Mouse (Mus musculus) CH12.LX (cell line): ENCODE data around the gene M6pr. TPM values are rescaled to one million over a fixed set of nuclear protein-coding genes. Genes with fewer than 3 reads are reported as not detected.

Source experiments
- DNase-seq: peaks from one replicate; pipeline ENCODE4 v3.0.0-alpha.2; 2013; ENCODE audit errors: extremely low read depth
- H3K27ac ChIP-seq: 2 replicates; pipeline ENCODE4 v1.5.1; 2012; ENCODE audit warnings: low read depth, mild to moderate bottlenecking, control low read depth, moderate library complexity; ENCODE audit not compliant: insufficient read depth
- H3K27me3 ChIP-seq: replicated peaks from 2 replicates; pipeline ENCODE3; 2012; ENCODE audit warnings: inconsistent platforms
- H3K36me3 ChIP-seq, 2 experiments: replicated peaks in 1 of 2; 2 replicates each; pipeline versions ENCODE3 to v1.6.1; 2012; ENCODE audit warnings: inconsistent platforms in 1 of 2, low read length in 1 of 2, mild to moderate bottlenecking in 1 of 2, mixed read lengths in 1 of 2, moderate library complexity in 1 of 2; ENCODE audit not compliant: control insufficient read depth in 1 of 2, insufficient read depth in 1 of 2
- H3K4me1 ChIP-seq, 2 experiments: 2 replicates each; pipeline ENCODE4 v1.6.1; 2012; ENCODE audit warnings: inconsistent platforms in 1 of 2, moderate library complexity in 1 of 2; ENCODE audit not compliant: insufficient read depth in 2 of 2, control insufficient read depth in 1 of 2
- H3K4me2 ChIP-seq: 2 replicates; pipeline ENCODE4 v1.6.1; 2012; ENCODE audit warnings: low read depth, mild to moderate bottlenecking, control low read depth; ENCODE audit not compliant: poor library complexity, insufficient read depth, severe bottlenecking
- H3K4me3 ChIP-seq, 3 experiments: fragments of 150-350 bp in 1 of 3; sonication (generic) in 1 of 3; replicated peaks in 1 of 3; 2 replicates each; pipeline versions ENCODE3 to v1.5.1; 2011 to 2012; ENCODE audit warnings: low read depth in 2 of 3, low read length in 2 of 3, mild to moderate bottlenecking in 2 of 3, moderate library complexity in 2 of 3, control low read depth in 1 of 3, improper control_type of control experiment in 1 of 3, inconsistent platforms in 1 of 3, mixed read lengths in 1 of 3; ENCODE audit not compliant: poor library complexity in 1 of 3
- H3K79me2 ChIP-seq: replicated peaks from 2 replicates; pipeline ENCODE4 v1.6.1; 2012; ENCODE audit warnings: mild to moderate bottlenecking, moderate library complexity; ENCODE audit not compliant: control insufficient read depth, poor library complexity, insufficient read depth, severe bottlenecking; ENCODE audit errors: extremely low read depth
- H3K9ac ChIP-seq: 2 replicates; pipeline ENCODE4 v1.6.1; 2012; ENCODE audit warnings: low read depth, mild to moderate bottlenecking, control low read depth, moderate library complexity; ENCODE audit not compliant: insufficient read depth
- H3K9me3 ChIP-seq: replicated peaks from 2 replicates; pipeline ENCODE3; 2012; ENCODE audit warnings: low read length, inconsistent platforms, mixed read lengths
- CHD1 ChIP-seq: IDR thresholded peaks from 2 replicates; pipeline ENCODE4 v1.6.1; 2012; ENCODE audit warnings: low read depth, low read length, improper control_type of control experiment, inconsistent platforms
- CHD2 ChIP-seq: IDR thresholded peaks from 2 replicates; pipeline ENCODE4 v1.6.1; 2011; ENCODE audit warnings: low read length, improper control_type of control experiment
- CTCF ChIP-seq, 2 experiments: IDR thresholded peaks in 1 of 2; conservative IDR thresholded peaks in 1 of 2; 2 replicates each; pipeline ENCODE4 v1.5.1; 2011 to 2012; ENCODE audit warnings: low read depth in 2 of 2, low read length in 2 of 2, improper control_type of control experiment in 1 of 2, inconsistent platforms in 1 of 2, mild to moderate bottlenecking in 1 of 2, moderate library complexity in 1 of 2
- E2F4 ChIP-seq: IDR thresholded peaks from 2 replicates; pipeline ENCODE4 v1.6.1; 2011; ENCODE audit warnings: low read depth, low read length, improper control_type of control experiment; ENCODE audit not compliant: insufficient replicate concordance
- ELF1 ChIP-seq: IDR thresholded peaks from 2 replicates; pipeline ENCODE4 v1.6.1; 2014; ENCODE audit warnings: low read depth, mild to moderate bottlenecking, inconsistent platforms, low read length, improper control_type of control experiment
- EP300 ChIP-seq: IDR thresholded peaks from 2 replicates; pipeline ENCODE4 v1.6.1; 2011; ENCODE audit warnings: low read length, improper control_type of control experiment
- ETS1 ChIP-seq: conservative IDR thresholded peaks from 2 replicates; pipeline ENCODE4 v1.6.1; 2012; ENCODE audit warnings: low read depth, mild to moderate bottlenecking, inconsistent platforms, low read length, improper control_type of control experiment, moderate library complexity
- GABPA ChIP-seq: IDR thresholded peaks from 2 replicates; pipeline ENCODE4 v1.6.1; 2012; ENCODE audit warnings: low read depth, low read length, improper control_type of control experiment, inconsistent platforms; ENCODE audit not compliant: insufficient replicate concordance
- HCFC1 ChIP-seq: IDR thresholded peaks from 2 replicates; pipeline ENCODE4 v1.6.1; 2012; ENCODE audit warnings: low read depth, mild to moderate bottlenecking, inconsistent platforms, low read length, improper control_type of control experiment
- JUND ChIP-seq: conservative IDR thresholded peaks from 2 replicates; pipeline ENCODE4 v1.6.1; 2011; ENCODE audit warnings: low read depth, low read length, improper control_type of control experiment
- MAFK ChIP-seq: IDR thresholded peaks from 2 replicates; pipeline ENCODE4 v1.6.1; 2011; ENCODE audit warnings: low read length, improper control_type of control experiment; ENCODE audit not compliant: insufficient replicate concordance
- MAX ChIP-seq: IDR thresholded peaks from 2 replicates; pipeline ENCODE4 v1.6.1; 2011; ENCODE audit warnings: low read length, improper control_type of control experiment
- MAZ ChIP-seq: IDR thresholded peaks from 2 replicates; pipeline ENCODE4 v1.6.1; 2012; ENCODE audit warnings: low read depth, mild to moderate bottlenecking, inconsistent platforms, low read length, improper control_type of control experiment, moderate library complexity
- MYC ChIP-seq: IDR thresholded peaks from 2 replicates; pipeline ENCODE4 v1.6.1; 2011; ENCODE audit warnings: low read depth, mild to moderate bottlenecking, improper control_type of control experiment, low read length
- NRF1 ChIP-seq: IDR thresholded peaks from 2 replicates; pipeline ENCODE4 v1.6.1; 2014; ENCODE audit warnings: low read depth, mild to moderate bottlenecking, inconsistent platforms, low read length, improper control_type of control experiment, moderate library complexity
- POLR2A ChIP-seq: IDR thresholded peaks from 2 replicates; pipeline ENCODE4 v1.6.1; 2011; ENCODE audit warnings: low read depth, mild to moderate bottlenecking, improper control_type of control experiment, low read length
- POLR2AphosphoS2 ChIP-seq: IDR thresholded peaks from 2 replicates; pipeline ENCODE4 v1.6.1; 2011; ENCODE audit warnings: low read depth, low read length, improper control_type of control experiment
- RAD21 ChIP-seq: IDR thresholded peaks from 2 replicates; pipeline ENCODE4 v1.6.1; 2011; ENCODE audit warnings: low read depth, mild to moderate bottlenecking, low read length, improper control_type of control experiment, moderate library complexity
- RCOR1 ChIP-seq: conservative IDR thresholded peaks from 2 replicates; pipeline ENCODE4 v1.6.1; 2012; ENCODE audit warnings: low read depth, mild to moderate bottlenecking, inconsistent platforms, low read length, improper control_type of control experiment
- SIN3A ChIP-seq: IDR thresholded peaks from 2 replicates; pipeline ENCODE4 v1.6.1; 2012; ENCODE audit warnings: low read length, improper control_type of control experiment, inconsistent platforms
- SMC3 ChIP-seq: IDR thresholded peaks from 2 replicates; pipeline ENCODE4 v1.6.1; 2011; ENCODE audit warnings: low read depth, low read length, improper control_type of control experiment
- TBP ChIP-seq: conservative IDR thresholded peaks from 2 replicates; pipeline ENCODE4 v1.6.1; 2011; ENCODE audit warnings: low read depth, low read length, improper control_type of control experiment
- TCF12 ChIP-seq: IDR thresholded peaks from 2 replicates; pipeline ENCODE4 v1.6.1; 2014; ENCODE audit warnings: low read depth, mild to moderate bottlenecking, inconsistent platforms, low read length, improper control_type of control experiment
- USF1 ChIP-seq: IDR thresholded peaks from 2 replicates; pipeline ENCODE4 v1.6.1; 2014; ENCODE audit warnings: low read depth, mild to moderate bottlenecking, inconsistent platforms, low read length, improper control_type of control experiment
- ZC3H11A ChIP-seq: IDR thresholded peaks from 2 replicates; pipeline ENCODE4 v1.6.1; 2012; ENCODE audit warnings: low read depth, mild to moderate bottlenecking, inconsistent platforms, low read length, improper control_type of control experiment
- ZKSCAN1 ChIP-seq: IDR thresholded peaks from 2 replicates; pipeline ENCODE4 v1.6.1; 2012; ENCODE audit warnings: low read depth, inconsistent platforms, low read length, improper control_type of control experiment, borderline replicate concordance
- ZMIZ1 ChIP-seq: IDR thresholded peaks from 2 replicates; pipeline ENCODE4 v1.6.1; 2012; ENCODE audit warnings: low read depth, mild to moderate bottlenecking, inconsistent platforms, low read length, improper control_type of control experiment
- dilution Hi-C: fragments of 300-500 bp; cut with MboI; formaldehyde crosslinking; loops from 2 replicates; pipeline ENCODE4 v1.14.3; 2020; ENCODE audit warnings: low sequenced_read_pairs; ENCODE audit not compliant: extremely low pct_unique_long_range_greater_than_20kb, extremely low pct_ligation_motif_present
- in situ Hi-C: fragments of 300-500 bp; cut with MboI; formaldehyde crosslinking; loops from 3 replicates; pipeline ENCODE4 v1.14.3; 2019; ENCODE audit warnings: low sequenced_read_pairs, low pct_ligation_motif_present, low pct_unique_long_range_greater_than_20kb, mixed read lengths
- polyA plus RNA-seq: library from polyadenylated mRNA; unstranded; fragments of >175 nt; gene quantifications from 2 replicates; pipeline ENCODE4 v1.2.1, GENCODE M21; 2012; ENCODE audit warnings: low read depth; ENCODE audit not compliant: insufficient read length
- total RNA-seq, 2 experiments: library from RNA; depleted of rRNA; stranded (reverse); fragments of 300-350 nt in 1 of 2; fragments of >200 nt in 1 of 2; gene quantifications; 2 replicates each; pipeline ENCODE4 v1.2.3; 2012 to 2014

M6pr gene
- total and polyA plus RNA-seq, 3 experiments = 148 to 291 (median 228) TPM

GRCm38 (mm10) chr6:122302661-122303060 lies 5.9 kb upstream of the M6pr start:
- Histone ChIP-seq H3K79me2 (no peaks in the 10 kb centered on the region), H3K4me2 (no peak overlapping the region), H3K36me3 (no peaks in the 10 kb centered on the region), H3K27me3 (no peaks in the 10 kb centered on the region), H3K27ac (no peak overlapping the region), H3K4me3 (no peak overlapping the region), H3K9me3 (no peaks in the 10 kb centered on the region), H3K9ac (no peak overlapping the region), H3K4me1 (peaks cover 0 to 53% of the 10 kb centered on the region in 2 experiments; a peak in 3 of 4 replicates)
- in situ Hi-C loops (no loop called here), dilution Hi-C loops (no loop called here)
- DNase-seq = no peak
- TF ChIP-seq HCFC1 (no peak), MAFK (no peak), SMC3 (no peak), TBP (no peak), EP300 (no peak), NRF1 (no peak), CTCF (conservative IDR thresholded peaks at IDR 0.05 in 1 of 2, IDR thresholded peaks at IDR 0.05 in 1 of 2; ENCODE audit: low read depth in 2 of 2, low read length in 2 of 2) (no peak), TCF12 (no peak), CHD1 (no peak), MAZ (no peak), ZKSCAN1 (no peak), JUND (no peak)

GRCm38 (mm10) chr6:122303526-122303925 lies 5.0 kb upstream of the M6pr start:
- no peak overlapping the region for H3K9ac ChIP-seq
- no peaks in the 10 kb centered on the region for H3K27me3 ChIP-seq
- in situ Hi-C loops = no loop called here
- H3K36me3 ChIP-seq = no peaks in the 10 kb centered on the region
- no peak for TF ChIP-seq ELF1
- TF ChIP-seq E2F4 = no peak
- no peak for TF ChIP-seq MAFK
- TF ChIP-seq ETS1 = no peak
- TF ChIP-seq MYC = no peak
- no peak for TF ChIP-seq POLR2A
- TF ChIP-seq GABPA = no peak
- no peak for TF ChIP-seq MAZ
- TF ChIP-seq CTCF (conservative IDR thresholded peaks at IDR 0.05 in 1 of 2, IDR thresholded peaks at IDR 0.05 in 1 of 2; ENCODE audit: low read depth in 2 of 2, low read length in 2 of 2) = no peak
- TF ChIP-seq SIN3A = no peak
- no peak for TF ChIP-seq ZC3H11A
- no peak for TF ChIP-seq MAX
- no peak for TF ChIP-seq RCOR1
- TF ChIP-seq ZMIZ1 = no peak
- no peak for TF ChIP-seq CHD2
- TF ChIP-seq RAD21 = no peak
- TF ChIP-seq POLR2AphosphoS2 = no peak
- no peak for TF ChIP-seq USF1
- no peak for DNase-seq
- dilution Hi-C loops = no loop called here
- no peak overlapping the region for H3K4me2 ChIP-seq
- no peaks in the 10 kb centered on the region for H3K9me3 ChIP-seq
- H3K4me1 ChIP-seq = peaks cover 0 to 55% of the 10 kb centered on the region in 2 experiments; a peak in 3 of 4 replicates
- H3K79me2 ChIP-seq = no peaks in the 10 kb centered on the region
- no peak overlapping the region for H3K27ac ChIP-seq
- no peak overlapping the region for H3K4me3 ChIP-seq
